Mouse (Mus musculus): Measurements from ENCODE around the gene Fam13c. TPM values are rescaled to one million over a fixed set of nuclear protein-coding genes. Genes with fewer than 3 reads are reported as not detected.
"Not testable (repeated sequence)": the region's sequence is repeated elsewhere in the genome, so short reads cannot be mapped to it uniquely, and the experiment has no call there.

Gene Fam13c
- polyA plus RNA-seq, 1 experiment from 2014 or later: 33.6 TPM

DNA sequence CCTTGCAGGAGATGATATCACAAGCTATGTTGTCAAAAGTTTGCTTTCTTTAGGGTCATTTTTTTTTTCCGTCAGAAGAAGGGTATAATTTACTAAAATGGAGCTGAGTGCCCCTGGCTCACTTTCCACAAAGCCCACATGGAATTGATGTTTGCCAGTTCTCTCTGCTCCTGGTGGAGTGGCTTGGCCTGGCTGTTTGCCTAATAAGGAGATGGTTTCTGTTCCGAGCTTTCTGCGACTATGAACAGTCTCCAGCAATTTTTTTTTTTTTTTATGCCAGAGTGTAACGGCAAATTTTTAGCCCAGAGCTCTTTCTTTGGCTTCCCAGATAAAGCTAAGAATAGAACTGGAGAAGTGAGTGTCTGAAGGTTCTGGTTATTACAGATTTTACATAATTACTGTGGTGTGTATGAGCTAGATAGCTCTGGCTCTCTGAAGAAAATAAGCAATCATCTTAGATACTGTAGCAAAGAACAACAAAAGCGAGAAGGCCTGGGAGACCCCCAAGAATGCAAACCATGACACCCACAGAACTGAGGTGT lies 12.1 kb upstream of the Fam13c start:
- no peak overlapping the region for H3K27ac ChIP-seq (ENCODE audit: low read length)
- H3K4me1 ChIP-seq (ENCODE audit: control insufficient read depth, insufficient read depth, low read length): no peaks in the 10 kb centered on the region
- H3K9me3 ChIP-seq (replicated peaks; ENCODE audit: control insufficient read depth, low read length, poor library complexity, severe bottlenecking): no peaks in the 10 kb centered on the region
- no peak overlapping the region for H3K4me2 ChIP-seq (ENCODE audit: low read length)
- H3K36me3 ChIP-seq (ENCODE audit: control insufficient read depth, insufficient read depth, low read length): no peaks in the 10 kb centered on the region
- no peak overlapping the region for H3K4me3 ChIP-seq (ENCODE audit: low read depth, low read length)
- no peak overlapping the region for H3K9ac ChIP-seq (ENCODE audit: low read depth, low read length)
- WGBS: 70% methylated on average over 5 of the region's 5 CpGs
- H3K27me3 ChIP-seq (ENCODE audit: control insufficient read depth, insufficient read depth, low read depth, low read length): no peaks in the 10 kb centered on the region
- no peak for ATAC-seq

GRCm38 (mm10) chr10:70429341-70429740 lies 10.9 kb upstream of the Fam13c start:
- no peaks in the 10 kb centered on the region for H3K27me3 ChIP-seq (ENCODE audit: control insufficient read depth, insufficient read depth, low read depth, low read length)
- H3K36me3 ChIP-seq (ENCODE audit: control insufficient read depth, insufficient read depth, low read length): no peaks in the 10 kb centered on the region
- H3K4me2 ChIP-seq (ENCODE audit: low read length): no peak overlapping the region
- WGBS: 95% methylated on average over 9 of the region's 9 CpGs
- no peak for ATAC-seq
- H3K4me3 ChIP-seq (ENCODE audit: low read depth, low read length): no peak overlapping the region
- H3K9ac ChIP-seq (ENCODE audit: low read depth, low read length): no peak overlapping the region
- H3K27ac ChIP-seq (ENCODE audit: low read length): no peak overlapping the region
- H3K9me3 ChIP-seq (replicated peaks; ENCODE audit: control insufficient read depth, low read length, poor library complexity, severe bottlenecking): no peaks in the 10 kb centered on the region
- no peaks in the 10 kb centered on the region for H3K4me1 ChIP-seq (ENCODE audit: control insufficient read depth, insufficient read depth, low read length)

DNA sequence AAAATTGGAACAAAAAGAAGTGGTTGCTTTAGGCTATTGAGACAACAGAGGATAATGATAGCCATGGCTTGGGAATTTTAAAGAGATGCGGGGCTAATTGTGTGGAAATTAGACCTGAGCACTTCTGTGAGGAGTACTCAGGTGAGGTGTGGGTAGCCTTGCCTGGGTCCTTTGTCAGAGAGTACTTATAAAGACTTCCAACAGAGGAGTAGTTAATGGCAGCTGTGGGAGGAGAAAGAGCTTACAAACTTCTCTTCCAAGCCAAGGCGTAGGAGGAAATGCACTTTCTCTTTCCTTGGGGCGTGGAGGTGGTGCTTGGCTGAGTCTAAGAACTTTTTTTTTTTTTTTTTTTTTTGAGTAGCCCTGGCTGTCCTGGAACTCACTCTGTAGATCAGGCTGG lies 6.9 kb upstream of the Fam13c start:
- Histone ChIP-seq H3K9me3 (replicated peaks; ENCODE audit: control insufficient read depth, low read length, poor library complexity, severe bottlenecking) (no peaks in the 10 kb centered on the region), H3K27ac (ENCODE audit: low read length) (no peak overlapping the region), H3K4me2 (ENCODE audit: low read length) (no peak overlapping the region), H3K4me1 (ENCODE audit: control insufficient read depth, insufficient read depth, low read length) (no peaks in the 10 kb centered on the region), H3K9ac (ENCODE audit: low read depth, low read length) (no peak overlapping the region), H3K4me3 (ENCODE audit: low read depth, low read length) (no peak overlapping the region), H3K36me3 (ENCODE audit: control insufficient read depth, insufficient read depth, low read length) (no peaks in the 10 kb centered on the region), H3K27me3 (ENCODE audit: control insufficient read depth, insufficient read depth, low read depth, low read length) (no peaks in the 10 kb centered on the region)
- no peak for ATAC-seq
- WGBS: 96% methylated on average over 3 of the region's 3 CpGs

GRCm38 (mm10) chr10:70433736-70434135 lies 6.5 kb upstream of the Fam13c start:
- not testable (repeated sequence) for H3K9ac ChIP-seq (ENCODE audit: low read depth, low read length); H3K4me1 ChIP-seq (ENCODE audit: control insufficient read depth, insufficient read depth, low read length); H3K9me3 ChIP-seq (replicated peaks; ENCODE audit: control insufficient read depth, low read length, poor library complexity, severe bottlenecking); H3K4me2 ChIP-seq (ENCODE audit: low read length); ATAC-seq; H3K4me3 ChIP-seq (ENCODE audit: low read depth, low read length); H3K36me3 ChIP-seq (ENCODE audit: control insufficient read depth, insufficient read depth, low read length); H3K27me3 ChIP-seq (ENCODE audit: control insufficient read depth, insufficient read depth, low read depth, low read length); H3K27ac ChIP-seq (ENCODE audit: low read length)
- WGBS: 86% methylated on average over 4 of the region's 5 CpGs

DNA sequence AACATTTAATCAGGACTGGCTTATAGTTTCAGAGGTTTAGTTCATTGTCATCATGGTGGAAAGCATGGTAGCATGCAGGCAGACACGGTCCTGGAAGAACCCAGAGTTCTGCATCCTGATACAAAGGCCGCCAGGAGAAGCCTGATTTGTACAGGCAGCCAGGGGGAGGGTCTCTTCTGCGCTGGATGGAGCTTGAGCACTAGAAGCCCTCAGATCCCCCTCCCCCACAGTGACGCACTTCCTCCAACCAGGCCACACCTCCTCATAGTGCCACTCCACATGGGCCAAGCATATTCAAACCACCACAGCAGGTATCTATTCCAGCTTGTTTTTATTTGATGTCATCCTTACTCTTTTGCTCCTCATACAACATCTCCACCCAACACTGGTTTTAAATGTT lies 3.6 kb upstream of the Fam13c start:
- no peaks in the 10 kb centered on the region for H3K27me3 ChIP-seq (ENCODE audit: control insufficient read depth, insufficient read depth, low read depth, low read length)
- H3K9ac ChIP-seq (ENCODE audit: low read depth, low read length): no peak overlapping the region
- WGBS: 90% methylated on average over 4 of the region's 4 CpGs
- H3K4me3 ChIP-seq (ENCODE audit: low read depth, low read length): no peak overlapping the region
- no peaks in the 10 kb centered on the region for H3K9me3 ChIP-seq (replicated peaks; ENCODE audit: control insufficient read depth, low read length, poor library complexity, severe bottlenecking)
- ATAC-seq: no peak
- H3K4me2 ChIP-seq (ENCODE audit: low read length): no peak overlapping the region
- H3K27ac ChIP-seq (ENCODE audit: low read length): no peak overlapping the region
- no peaks in the 10 kb centered on the region for H3K36me3 ChIP-seq (ENCODE audit: control insufficient read depth, insufficient read depth, low read length)
- H3K4me1 ChIP-seq (ENCODE audit: control insufficient read depth, insufficient read depth, low read length): peaks cover 7% of the 10 kb centered on the region; the same call in 1 of the 2 replicates

DNA sequence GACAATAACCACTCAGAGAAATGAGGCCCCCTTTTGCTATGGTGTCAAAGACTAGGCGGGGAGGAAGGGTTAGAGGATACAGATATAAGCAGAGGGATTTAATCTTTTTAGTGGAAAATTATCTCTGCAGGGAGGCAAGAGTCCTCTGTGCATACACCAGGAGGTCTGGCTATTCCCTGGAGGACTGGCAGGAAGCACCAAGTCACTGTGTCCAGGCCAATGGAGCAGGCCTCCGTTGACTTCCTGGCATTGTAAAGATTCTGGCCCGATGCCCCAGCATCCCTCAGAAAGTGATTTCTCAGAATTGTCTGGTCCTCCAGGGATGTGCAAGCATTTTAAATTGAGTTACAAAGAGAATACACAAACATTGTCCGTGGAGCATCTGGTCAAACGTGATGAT lies 3.0 kb upstream of the Fam13c start:
- no peak overlapping the region for H3K9ac ChIP-seq (ENCODE audit: low read depth, low read length)
- H3K4me2 ChIP-seq (ENCODE audit: low read length): no peak overlapping the region
- H3K4me3 ChIP-seq (ENCODE audit: low read depth, low read length): no peak overlapping the region
- 72% methylated on average over 5 of the region's 5 CpGs for WGBS
- ATAC-seq: no peak
- H3K36me3 ChIP-seq (ENCODE audit: control insufficient read depth, insufficient read depth, low read length): no peaks in the 10 kb centered on the region
- peaks cover 12% of the 10 kb centered on the region for H3K4me1 ChIP-seq (ENCODE audit: control insufficient read depth, insufficient read depth, low read length)
- H3K27me3 ChIP-seq (ENCODE audit: control insufficient read depth, insufficient read depth, low read depth, low read length): no peaks in the 10 kb centered on the region
- H3K27ac ChIP-seq (ENCODE audit: low read length): no peak overlapping the region
- H3K9me3 ChIP-seq (replicated peaks; ENCODE audit: control insufficient read depth, low read length, poor library complexity, severe bottlenecking): no peaks in the 10 kb centered on the region

DNA sequence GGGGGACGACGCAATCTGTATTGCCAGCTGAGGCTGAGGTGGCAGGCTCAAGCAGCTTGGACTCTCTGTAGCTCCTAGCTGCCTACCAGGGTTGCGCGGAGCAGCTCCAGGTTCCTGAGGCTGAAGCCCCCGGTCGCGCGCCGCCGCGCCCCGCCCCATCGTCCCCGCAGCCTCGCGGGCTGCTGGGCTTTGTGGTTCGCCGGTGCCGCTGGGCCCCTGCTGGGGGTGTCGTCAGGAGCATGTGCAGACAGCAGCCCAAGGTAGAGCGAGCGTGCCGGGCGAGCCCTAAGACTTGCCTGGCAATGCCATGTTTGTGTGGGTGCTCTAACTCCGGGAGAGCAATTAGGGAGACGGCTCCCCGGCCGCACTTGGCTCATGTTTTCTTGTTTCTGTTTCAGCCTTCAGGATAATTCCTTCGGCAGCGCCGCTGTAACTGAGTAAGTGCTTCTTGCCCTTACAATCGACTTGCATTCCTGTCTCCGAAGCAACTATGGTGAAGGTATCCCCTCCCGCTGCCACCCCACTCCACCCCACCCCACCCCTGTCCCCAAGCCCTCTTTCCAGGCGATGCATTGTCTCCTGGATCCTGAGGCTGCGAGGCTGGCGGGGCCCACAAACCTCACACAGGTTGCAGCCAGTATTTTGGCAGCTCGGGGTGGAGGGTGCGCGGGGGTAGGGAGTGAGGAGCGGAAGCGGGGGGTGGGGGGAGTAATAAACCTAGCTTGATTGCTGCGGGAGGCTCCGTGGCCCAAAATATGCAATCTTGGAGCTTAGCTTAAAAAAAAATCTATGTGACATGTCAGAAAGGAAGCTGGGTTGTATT lies 569 bp downstream of the Fam13c start:
- Histone ChIP-seq H3K27ac (ENCODE audit: low read length) (peak overlapping the region; percentile 90), H3K4me1 (ENCODE audit: control insufficient read depth, insufficient read depth, low read length) (peaks cover 32% of the 10 kb centered on the region), H3K4me2 (ENCODE audit: low read length) (peak overlapping the region; percentile 89), H3K9me3 (replicated peaks; ENCODE audit: control insufficient read depth, low read length, poor library complexity, severe bottlenecking) (no peaks in the 10 kb centered on the region), H3K4me3 (ENCODE audit: low read depth, low read length) (peak overlapping the region; percentile 71), H3K27me3 (ENCODE audit: control insufficient read depth, insufficient read depth, low read depth, low read length) (no peaks in the 10 kb centered on the region), H3K9ac (ENCODE audit: low read depth, low read length) (peak overlapping the region; percentile 88), H3K36me3 (ENCODE audit: control insufficient read depth, insufficient read depth, low read length) (no peaks in the 10 kb centered on the region)
- peak; percentile 94 for ATAC-seq
- under 1% methylated on average over 44 of the region's 44 CpGs for WGBS

GRCm38 (mm10) chr10:70442156-70442555 lies 1.9 kb downstream of the Fam13c start:
- Histone ChIP-seq H3K9me3 (replicated peaks; ENCODE audit: control insufficient read depth, low read length, poor library complexity, severe bottlenecking) (no peaks in the 10 kb centered on the region), H3K4me2 (ENCODE audit: low read length) (peak overlapping the region; percentile 89), H3K27ac (ENCODE audit: low read length) (peak overlapping the region; percentile 7; the same call in 1 of the 2 replicates), H3K27me3 (ENCODE audit: control insufficient read depth, insufficient read depth, low read depth, low read length) (no peaks in the 10 kb centered on the region), H3K36me3 (ENCODE audit: control insufficient read depth, insufficient read depth, low read length) (no peaks in the 10 kb centered on the region), H3K4me1 (ENCODE audit: control insufficient read depth, insufficient read depth, low read length) (peaks cover 32% of the 10 kb centered on the region), H3K4me3 (ENCODE audit: low read depth, low read length) (peak overlapping the region; percentile 71), H3K9ac (ENCODE audit: low read depth, low read length) (peak overlapping the region; percentile 62)
- no peak for ATAC-seq
- 84% methylated on average over 2 of the region's 2 CpGs for WGBS

DNA sequence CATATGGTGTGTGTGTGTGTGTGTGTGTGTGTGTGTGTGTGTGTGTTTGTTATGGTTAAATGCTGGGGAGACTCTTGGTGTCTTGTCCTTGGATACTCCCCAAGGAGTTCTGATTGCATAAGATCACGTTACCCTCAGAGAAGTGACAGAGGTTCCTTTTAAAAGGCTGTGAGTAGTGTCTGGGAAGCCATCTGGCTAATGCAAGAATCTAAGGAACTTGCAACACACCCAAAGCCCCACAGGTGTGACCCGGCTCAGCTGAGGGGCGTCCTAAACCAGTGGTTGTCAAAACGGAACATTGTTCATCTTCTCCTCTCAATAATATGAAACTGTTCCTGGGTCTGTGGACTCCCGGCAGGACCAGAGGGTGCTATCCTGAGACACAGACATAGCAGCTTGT lies 2.3 kb downstream of the Fam13c start:
- H3K4me1 ChIP-seq (ENCODE audit: control insufficient read depth, insufficient read depth, low read length): peaks cover 32% of the 10 kb centered on the region
- H3K9me3 ChIP-seq (replicated peaks; ENCODE audit: control insufficient read depth, low read length, poor library complexity, severe bottlenecking): no peaks in the 10 kb centered on the region
- no peaks in the 10 kb centered on the region for H3K36me3 ChIP-seq (ENCODE audit: control insufficient read depth, insufficient read depth, low read length)
- 79% methylated on average over 5 of the region's 5 CpGs for WGBS
- H3K4me3 ChIP-seq (ENCODE audit: low read depth, low read length): peak overlapping the region; percentile 71
- H3K27me3 ChIP-seq (ENCODE audit: control insufficient read depth, insufficient read depth, low read depth, low read length): no peaks in the 10 kb centered on the region
- H3K27ac ChIP-seq (ENCODE audit: low read length): no peak overlapping the region; the same call in 1 of the 2 replicates
- ATAC-seq: no peak
- H3K9ac ChIP-seq (ENCODE audit: low read depth, low read length): peak overlapping the region; percentile 62
- H3K4me2 ChIP-seq (ENCODE audit: low read length): peak overlapping the region; percentile 89
